Mouse (Mus musculus): ENCODE data around the gene Msx3.

Gene Msx3

DNA sequence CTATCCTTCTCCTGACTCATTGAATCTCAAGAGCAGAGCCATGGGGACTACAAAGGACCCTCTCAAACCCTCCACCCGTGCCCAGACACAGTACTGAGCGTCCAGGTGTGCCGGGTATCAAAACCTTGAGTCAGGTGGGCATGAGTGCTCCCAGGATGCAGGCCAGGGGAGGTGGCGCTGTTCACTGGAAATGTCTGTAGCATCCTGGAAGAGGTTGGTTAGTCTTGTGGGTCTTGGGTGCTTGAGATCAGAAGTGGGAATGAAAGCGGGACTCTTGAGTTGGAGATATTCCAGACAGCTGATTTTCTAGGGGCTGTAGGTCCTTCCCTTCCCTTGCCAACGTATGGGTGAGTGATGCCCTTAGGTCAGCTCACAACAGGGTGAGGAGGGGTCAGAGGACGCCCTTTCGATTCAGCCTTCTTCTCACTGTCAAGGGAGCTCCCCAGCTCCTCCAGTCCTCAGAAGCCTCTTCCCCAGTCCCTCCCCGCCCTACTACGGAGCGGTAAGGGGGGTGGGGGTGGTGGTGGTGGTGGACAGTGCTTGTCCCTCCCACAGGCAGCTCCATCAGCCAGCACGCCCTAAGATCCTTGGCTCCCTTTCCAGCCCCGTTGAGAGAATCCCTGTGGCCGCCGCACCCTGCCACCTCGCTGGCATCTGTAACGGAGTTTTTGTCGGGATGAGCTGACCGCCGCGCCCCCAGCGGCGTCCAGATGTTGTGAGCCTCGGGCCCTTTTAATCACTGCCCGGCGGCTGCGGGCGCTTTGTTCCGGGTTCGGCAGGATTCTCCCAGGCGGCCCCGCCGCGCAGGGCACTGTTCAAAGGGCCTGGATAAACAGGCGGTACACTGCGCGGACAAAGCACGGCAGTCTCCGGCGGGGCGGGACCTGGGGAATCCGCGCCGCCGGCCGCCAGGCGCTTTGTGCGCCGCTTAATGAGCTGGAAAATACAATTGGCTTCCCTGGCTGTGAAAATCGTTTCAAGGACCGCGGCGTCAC lies 8.8 kb upstream of the Msx3 start:
- no peak for DNase-seq (ENCODE audit: low read depth)

DNA sequence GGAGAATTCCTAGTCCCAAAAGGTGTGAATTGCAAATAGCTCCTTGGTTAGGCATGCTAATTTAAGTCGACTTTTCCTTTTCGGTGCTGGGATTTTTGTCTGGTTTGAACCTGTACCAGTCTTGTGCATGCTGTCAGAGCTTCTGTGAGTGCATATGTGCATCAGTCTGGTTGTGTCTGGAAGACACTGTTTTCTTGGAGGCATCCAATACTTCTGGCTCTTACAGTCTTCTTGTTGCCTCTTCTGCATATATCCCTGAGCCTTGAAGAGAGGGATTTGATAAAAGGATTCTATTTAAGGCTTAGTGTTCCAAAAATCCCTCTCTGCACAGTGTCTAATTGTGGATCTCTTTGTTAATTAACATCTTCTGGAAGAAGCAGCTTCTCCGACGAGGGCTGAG lies 5.2 kb upstream of the Msx3 start:
- no peak for DNase-seq (ENCODE audit: low read depth)

DNA sequence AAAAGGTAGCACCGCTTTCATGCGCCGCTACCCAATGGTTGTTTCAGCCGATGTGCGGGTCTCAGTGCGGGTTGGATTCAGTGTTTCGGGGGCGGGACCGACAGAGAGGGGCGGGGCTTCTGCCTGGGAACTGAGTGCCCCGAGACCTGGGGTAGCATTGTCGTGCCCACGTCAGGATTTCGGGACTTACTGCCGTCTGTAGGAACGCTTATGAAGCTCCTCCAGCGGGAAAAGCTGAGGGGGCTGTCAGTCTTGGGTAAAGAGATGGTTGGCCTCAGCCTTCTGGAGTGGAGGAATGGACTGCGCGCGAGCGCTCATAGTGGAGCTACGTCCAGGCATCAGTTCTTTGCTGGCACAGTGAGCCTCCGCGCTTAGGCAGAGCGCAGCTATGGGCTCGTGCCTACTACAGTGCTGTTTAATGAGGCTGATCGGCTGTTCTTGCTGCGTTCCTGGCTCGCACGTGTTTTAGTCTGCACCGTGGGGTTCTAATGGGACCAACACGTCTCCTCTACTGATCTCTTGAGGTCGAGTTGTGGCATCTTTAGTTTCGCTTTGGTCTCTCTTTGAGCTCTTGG lies 313 bp upstream of the Msx3 start:
- DNase-seq (ENCODE audit: low read depth) = no peak

DNA sequence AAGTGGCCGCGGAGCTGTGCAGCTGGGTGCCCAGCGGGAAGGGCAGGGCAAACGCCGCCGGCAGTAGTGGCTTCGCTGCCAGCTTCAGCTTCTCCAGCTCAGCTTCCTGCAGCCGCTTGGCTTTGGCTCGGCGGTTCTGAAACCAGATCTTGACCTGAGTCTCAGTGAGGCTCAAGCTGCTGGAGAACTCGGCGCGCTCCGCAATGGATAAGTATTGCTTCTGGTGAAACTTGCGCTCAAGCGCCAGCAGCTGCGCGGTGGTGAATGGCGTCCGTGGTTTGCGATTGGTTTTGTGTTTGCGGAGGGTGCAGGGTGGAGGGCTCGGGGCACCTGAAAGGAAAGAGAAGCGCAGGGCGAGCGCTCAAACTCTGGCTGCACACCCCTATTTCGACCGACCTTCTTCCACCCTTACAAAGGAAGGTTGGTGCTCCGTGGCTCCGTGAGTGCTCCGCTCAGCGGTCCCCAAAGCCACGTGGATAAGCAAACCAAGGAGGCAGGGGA lies 1.0 kb downstream of the Msx3 start:
- no peak for DNase-seq (ENCODE audit: low read depth)

DNA sequence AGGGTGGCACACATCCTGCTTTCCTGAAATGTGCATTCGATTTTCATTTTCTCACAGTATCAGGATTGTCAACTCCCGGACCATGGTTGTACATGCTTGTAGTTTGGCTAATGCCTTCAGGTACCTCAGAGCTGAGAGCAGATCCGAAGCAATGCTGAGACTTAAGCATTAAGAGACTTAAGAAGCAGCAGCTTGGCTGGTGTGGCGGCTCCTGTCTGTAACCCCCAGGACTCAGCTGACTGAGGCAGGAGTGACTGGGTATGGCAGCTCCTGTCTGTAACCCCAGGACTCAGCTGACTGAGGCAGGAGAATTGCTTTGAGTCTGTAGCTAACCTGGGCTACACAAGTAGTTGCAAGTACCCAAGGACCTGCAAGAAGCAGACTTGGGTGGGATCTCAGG lies 3.3 kb downstream of the Msx3 start:
- DNase-seq (ENCODE audit: low read depth) = no peak

DNA sequence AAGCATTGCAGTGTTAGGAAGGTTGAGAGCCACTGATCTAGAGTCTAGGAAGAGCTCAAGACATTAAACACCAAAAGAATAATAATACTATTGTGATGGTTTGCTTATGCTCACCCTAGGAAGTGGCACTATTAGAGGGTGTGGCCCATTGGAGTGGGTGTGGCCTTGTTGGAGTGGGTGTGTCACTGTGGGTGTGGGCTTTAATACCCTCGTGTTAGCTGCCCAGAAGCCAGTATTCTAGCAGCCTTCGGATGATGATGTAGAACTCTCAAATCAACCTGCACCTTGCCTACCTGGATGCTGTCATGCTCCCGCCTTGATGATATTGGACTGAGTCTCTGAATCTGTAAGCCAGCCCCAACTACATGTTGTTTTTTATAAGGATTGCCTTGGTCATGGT lies 6.2 kb downstream of the Msx3 start:
- no peak for DNase-seq (ENCODE audit: low read depth)

DNA sequence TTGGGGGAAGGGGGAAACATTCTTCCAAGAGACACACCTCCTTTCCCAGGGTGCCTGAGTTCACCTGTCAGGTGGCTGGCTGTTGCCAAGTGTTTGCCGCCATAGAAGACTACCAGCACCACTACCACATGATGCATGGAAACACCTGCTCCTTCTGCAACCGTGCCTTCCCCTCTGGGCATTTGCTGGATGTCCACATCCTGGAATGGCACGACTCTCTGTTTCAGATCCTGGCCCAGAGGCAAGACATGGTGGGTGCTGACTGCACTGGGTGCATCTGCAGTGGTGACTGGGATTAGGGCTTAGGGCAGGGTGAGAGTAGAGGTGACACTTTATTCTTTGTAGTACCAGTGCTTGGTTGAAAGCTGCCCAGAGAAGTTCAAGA lies 11.7 kb downstream of the Msx3 start:
- no peak for DNase-seq (ENCODE audit: low read depth)

DNA sequence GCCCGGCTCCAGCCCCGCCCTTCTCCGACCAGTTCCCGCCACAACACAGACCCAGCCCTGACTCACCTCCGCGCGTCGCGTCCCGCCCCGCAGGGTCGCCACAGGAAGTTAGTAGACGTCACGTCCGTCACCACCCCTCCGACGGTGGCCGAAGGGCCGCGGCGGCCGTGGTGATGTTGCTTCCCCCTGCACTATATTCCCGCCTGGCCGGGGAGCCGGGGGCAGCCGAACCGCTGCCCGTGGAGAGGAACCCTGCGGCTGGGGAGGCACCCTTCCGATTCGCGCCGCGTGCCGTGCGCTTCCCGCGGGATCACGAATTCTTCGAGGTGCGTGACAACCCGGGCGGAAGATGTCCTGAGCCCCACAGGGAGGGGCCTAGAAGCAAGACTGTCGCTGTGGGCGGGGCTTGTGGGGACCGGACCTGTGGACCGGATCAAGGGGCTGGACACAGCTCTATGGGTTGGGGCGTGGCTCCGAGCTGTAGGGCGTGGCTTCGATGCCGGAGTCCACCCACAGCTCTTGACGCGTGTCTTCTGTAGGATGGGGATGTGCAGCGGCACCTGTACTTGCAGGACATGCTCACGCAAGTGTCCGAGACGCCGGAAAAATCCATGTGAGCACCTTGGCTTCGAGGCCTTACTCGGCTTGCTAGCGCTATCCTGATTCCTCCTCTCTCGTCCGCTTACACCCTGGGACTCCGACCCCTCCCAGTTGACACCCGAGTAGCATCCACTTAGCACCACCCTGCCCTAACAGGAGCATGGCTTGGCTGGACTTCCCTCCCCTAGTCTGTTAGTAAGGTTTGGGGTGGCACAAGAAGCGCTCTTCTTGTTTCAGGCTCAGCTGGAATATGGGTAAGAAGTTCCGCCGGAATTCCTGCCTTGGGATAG lies 12.4 kb downstream of the Msx3 start, which contains the start of the genes Zfp511 and Tubgcp2:
Gene Zfp511, plus strand, starts transcription at position 111 of the 890 bp plus-strand sequence.
Gene Tubgcp2, minus strand, starts transcription at position 389 of the 890 bp plus-strand sequence.
- DNase-seq (ENCODE audit: low read depth) = peak; percentile 84

DNA sequence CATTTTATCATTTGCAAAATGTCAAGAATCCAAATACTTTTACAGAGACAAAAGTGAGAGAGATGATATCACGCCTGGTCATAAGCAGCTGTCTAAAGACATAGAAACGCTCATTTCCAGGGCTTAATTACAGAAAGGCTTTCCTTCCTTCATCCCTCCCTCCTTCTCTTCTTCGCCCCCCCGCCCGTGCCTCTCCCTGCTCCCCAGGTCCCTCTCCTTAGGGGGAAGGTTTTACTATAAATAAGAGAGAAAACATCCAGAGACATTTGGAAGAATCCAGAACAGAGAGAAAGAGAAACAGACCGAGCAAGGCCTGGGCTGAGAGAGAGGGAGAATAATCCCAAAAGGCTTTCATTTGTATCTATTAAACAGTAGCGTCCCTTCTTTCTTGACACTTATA lies 13.4 kb downstream of the Msx3 start:
- DNase-seq (ENCODE audit: low read depth) = no peak

DNA sequence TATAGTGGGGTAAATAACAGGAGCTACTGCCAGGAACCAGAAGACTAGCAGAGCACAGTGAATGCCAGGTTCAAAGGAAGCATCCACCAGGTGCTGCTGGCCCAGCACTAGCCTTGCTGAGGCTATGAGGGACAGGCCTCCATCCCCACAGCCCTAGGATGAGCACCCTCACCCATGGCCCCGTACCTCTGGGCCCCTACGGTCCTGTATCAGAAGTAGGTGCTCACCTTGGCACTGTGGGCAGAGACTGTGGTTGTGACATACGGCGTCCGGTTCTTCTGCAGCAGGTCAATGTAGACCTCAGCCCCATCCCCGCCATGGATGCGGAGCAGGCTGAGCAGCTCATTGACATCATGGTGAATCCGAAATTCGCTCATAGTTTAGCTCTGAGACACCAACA lies 15.5 kb downstream of the Msx3 start:
- no peak for DNase-seq (ENCODE audit: low read depth)

DNA sequence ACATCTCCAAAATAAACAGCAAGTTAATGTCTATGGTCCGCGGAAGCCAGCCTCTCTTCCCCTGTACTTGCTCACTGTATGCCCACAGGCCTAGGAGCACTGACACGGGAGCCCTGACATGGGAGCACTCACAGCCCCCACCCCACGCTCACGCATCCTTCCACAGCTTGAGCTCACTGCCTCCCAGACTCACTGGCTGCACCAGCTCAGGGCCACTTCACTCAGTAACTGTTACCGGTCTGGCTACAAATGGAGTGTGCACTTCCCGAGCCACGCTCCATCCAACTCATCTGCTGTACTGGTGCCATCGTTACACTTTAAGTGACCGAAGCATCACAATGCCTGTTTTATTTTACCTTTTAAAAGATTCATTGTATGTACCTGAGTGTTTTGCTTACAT lies 16.5 kb downstream of the Msx3 start:
- DNase-seq (ENCODE audit: low read depth) = no peak

DNA sequence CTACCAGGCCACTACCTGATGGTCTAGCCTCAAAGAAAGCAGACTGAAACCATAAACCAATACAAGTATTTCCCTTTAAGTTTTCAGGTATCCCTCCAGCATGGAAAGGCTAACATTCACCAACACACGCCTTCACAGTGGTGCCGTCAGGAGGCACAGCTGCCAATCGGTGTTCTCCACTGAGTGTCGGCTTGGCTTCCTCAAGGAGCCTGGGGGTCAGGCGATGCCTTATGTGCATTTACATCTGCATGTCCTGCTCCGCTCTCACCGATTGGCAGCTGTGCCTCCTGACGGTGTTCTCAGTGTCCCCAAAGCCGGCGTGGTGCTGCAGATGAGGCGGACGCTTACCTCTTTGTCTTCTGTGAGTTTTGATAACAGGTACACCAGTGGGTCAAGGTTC lies 17.1 kb downstream of the Msx3 start:
- no peak for DNase-seq (ENCODE audit: low read depth)

DNA sequence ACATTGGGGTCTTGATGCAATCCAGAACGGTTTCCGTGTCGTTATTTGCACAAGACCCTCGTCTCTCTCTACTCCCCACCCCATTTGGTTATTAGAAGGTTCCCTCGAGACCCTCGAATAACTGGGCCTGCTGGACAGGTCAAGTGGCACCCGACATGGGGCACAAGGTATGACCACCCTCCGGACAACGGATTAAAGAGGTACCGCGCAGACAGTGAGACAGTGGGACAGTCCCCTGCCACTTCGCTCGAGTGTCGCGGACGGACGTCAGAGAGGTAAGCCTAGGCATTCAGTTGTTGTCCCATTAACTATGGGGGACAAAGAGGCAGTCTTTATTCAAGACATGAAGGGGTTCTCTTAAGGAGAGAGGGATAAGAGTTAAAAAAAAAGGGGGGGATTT lies 37.6 kb downstream of the Msx3 start:
- no peak for DNase-seq (ENCODE audit: low read depth)

DNA sequence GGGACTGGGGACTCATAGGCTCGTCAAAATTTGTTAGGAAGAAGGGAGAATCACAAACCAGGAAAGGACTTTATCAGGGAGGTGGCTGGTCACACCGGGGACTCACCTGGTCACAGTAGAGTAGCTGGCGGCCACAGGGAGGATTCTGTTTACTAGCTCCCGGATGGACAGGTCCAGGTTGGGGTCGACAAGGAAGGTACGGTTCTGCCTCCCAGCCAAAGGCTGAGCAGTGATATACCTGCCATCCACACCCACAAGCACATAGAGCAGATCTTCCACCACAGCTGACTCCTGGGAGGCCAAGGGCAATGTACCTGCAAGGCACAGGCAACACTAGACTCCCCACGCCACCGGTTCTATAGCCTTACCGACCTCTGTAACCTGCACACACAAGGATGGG lies 41.1 kb downstream of the Msx3 start:
- no peak for DNase-seq (ENCODE audit: low read depth)

DNA sequence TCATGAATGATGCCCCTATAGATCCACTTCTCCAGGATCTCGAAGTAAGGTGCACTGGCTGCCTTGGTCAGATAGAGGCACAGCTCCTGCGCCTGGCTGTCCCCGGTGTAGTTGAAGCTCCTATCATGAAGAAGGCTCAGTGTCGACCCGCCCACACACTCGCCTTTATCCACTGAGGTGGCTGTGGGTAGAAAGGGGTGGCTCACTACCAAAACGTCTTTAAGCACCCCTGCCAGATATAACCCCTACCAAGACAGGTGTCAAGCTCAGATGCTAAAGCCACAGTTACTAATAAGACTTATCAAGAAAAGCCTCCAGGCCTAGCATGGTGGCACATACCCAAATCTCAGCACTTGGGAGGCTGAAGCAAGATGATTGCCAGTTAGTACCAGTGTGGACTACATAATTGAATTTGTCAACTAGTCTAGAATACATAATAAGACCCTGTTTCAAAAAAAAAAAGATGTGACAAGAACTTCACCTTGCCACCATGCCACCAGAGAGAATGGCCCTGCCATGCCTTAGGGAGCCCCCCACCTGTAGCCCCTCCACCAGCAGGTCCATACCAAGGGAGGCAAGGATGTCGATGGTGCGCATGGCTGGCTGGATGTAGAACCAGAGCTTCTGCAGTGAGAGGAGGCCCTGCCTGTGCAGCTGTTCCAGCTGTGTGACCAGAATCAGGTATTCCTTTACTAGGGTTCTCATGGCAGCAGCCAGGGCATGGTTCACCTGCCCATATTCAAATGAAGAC lies 41.9 kb downstream of the Msx3 start:
- DNase-seq (ENCODE audit: low read depth) = no peak

DNA sequence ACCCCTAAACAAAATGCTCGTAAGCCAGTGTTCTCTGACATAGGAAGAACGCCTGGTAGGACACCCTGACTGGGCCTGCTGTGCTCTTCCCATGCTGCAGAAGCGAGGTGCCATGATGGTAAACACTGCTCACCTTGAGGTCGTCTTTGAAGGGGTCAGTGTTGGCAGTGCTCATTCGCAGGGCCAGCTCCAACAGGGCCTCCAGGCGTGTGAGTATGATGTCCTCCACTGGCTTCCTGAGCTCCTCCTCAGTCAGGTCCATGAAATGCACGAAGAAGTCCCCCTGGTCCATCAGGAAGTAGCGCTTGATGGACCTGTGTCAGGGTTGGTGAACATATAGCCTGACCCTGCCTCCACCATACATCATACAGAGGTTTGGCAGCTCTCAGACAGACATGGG lies 44.2 kb downstream of the Msx3 start:
- DNase-seq (ENCODE audit: low read depth) = no peak

DNA sequence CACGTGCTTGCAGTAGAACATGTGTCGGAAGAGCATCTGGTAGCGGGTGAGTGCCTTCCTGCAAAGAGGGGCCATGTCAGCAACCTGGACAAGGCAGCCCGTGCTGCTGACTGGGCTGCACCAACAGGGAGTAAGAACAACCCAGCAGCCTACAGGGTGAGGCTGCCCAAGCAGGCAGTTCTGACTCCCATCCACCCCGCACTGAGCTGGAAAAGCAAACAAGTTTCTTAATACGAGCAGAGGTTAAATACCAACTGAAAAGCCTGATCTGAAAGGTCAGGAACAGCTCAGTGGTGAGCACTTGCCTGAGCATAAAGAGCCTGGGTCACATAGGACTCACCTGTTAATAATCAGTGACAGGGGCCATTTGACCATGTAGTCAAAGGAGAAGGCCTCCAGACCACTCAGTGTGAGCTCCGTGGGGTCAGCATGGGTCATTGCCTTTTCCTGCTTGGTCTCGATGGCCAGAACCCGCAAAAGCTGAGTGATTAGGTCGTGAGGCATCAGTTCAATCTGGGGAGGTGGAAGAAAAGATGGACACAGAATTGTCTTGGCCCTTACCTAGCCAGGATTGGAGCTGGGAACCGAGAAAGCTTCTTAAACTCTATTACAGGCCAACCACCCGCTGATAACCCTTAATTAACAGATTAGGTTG lies 47.7 kb downstream of the Msx3 start:
- no peak for DNase-seq (ENCODE audit: low read depth)

DNA sequence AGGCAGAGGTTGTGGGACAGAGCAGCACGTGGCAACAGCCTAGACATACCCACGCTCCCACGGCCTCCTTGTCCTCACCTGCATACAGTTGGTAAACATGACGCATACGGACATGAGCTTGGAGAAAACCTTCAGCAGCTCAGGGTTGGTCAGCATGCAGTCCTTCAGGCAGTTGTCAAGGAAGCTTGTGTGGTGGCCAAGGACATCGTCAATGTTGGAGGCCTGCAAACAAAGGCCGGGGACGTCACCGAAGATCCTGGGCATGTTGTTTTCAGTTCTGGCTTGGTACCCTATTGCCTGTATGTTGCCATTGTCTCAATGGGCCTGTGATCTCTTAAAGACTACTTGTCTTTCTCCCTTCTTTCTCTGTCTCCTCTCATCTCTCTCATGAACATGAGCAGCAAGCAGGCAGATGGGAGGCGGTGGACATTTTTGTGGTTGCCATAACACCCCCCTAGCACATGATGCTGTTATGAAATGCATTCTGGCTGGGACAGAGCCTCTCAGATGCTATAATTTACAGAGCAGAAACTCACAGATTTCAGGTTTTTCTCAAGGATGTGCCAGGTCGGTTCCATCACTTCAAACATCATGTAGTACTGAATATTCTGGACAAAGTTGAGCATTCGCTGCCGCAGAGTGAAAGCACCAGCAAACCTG lies 50.1 kb downstream of the Msx3 start:
- no peak for DNase-seq (ENCODE audit: low read depth)

All from c-Kit-positive CD71-positive TER-119-negative erythroid progenitor cells, embryonic 14.5 days (primary cell).